Mouse (Mus musculus) frontal cortex, postnatal 14 days (tissue): ENCODE results near the gene Chaf1a.
"Not testable (repeated sequence)": the region's sequence is repeated elsewhere in the genome, so short reads cannot be mapped to it uniquely, and the experiment has no call there.

ENCODE experiments used
- DNase-seq, 2 experiments: peaks; one replicate each; pipeline ENCODE4 v3.0.0; 2022; ENCODE audit warnings: low spot score in 2 of 2

The Chaf1a gene

DNA sequence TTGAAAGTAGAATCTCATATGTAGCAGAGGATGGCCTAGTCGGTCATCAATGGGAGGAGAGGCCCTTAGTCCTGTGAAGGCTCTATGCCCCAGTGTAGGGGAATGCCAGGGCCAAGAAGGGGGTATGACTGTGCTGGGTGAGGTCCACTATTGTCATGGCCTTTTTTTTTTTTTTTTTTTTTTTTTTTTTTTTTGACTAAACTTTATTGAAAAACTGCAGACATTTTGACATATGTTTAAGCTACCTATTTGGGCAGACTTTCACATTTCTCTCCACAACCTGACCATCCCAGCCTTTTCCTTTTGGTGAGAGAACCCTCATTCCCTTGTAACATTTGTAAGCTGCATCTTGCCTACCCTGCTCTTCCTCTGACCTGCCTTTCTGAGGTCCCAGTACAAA is 52.1 kb downstream of the Chaf1a start:
- no peak for DNase-seq

DNA sequence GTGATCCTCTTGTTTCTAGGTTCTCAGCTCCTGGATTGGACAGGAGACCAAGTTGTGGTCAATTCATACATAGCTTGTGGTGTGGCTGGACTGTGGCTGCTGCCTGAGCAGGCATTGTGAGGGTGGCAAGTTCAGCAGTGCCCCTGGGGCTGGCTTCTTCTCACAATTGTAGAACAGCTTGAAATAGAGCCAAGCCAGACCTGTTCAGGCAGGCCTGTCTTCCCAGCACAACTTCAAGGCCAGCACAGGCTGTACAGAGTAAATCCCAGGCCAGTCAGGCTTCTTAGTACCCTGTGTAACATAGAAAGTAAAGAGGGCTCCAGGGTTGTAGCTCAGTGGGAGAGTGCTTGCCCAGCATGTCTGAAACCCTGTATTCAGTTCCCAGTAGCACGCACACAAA is 52.6 kb downstream of the Chaf1a start:
- DNase-seq, result no peak

DNA sequence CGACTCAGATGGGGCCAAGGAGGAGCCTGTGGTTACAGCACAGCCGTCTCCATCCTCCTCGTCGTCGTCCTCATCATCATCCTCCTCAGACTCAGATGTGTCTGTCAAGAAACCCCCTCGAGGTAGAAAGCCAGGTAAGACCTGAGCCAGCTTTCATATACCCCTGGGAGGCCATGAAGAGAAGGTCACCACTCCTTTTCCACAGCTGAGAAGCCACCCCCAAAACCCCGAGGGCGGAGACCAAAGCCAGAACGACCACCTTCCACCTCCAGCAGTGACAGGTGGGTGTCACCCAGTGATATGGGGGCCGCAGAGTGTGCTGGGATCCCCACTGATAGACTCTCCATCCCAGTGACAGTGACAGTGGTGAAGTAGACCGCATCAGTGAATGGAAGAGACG is 56.6 kb downstream of the Chaf1a start:
- no peak for DNase-seq

DNA sequence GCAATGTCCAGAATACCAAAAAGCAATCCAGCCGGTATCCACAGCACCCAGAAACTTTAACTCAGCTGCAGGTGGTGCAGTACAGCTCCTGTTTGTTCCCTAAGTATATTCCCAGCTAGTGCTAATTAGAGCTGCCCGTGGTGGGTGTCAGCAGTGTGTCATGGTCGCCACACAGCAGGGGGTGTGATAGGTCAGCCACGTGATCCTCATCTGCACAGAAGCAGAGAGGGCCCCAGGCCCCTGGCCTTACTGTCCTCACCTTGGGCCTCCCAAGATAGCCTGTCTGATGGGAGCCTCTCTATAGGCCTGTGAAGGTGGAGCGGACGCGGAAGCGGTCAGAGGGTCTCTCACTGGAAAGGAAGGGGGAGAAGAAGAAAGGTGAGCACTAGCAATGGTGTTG is 57.9 kb downstream of the Chaf1a start:
- no peak for DNase-seq

DNA sequence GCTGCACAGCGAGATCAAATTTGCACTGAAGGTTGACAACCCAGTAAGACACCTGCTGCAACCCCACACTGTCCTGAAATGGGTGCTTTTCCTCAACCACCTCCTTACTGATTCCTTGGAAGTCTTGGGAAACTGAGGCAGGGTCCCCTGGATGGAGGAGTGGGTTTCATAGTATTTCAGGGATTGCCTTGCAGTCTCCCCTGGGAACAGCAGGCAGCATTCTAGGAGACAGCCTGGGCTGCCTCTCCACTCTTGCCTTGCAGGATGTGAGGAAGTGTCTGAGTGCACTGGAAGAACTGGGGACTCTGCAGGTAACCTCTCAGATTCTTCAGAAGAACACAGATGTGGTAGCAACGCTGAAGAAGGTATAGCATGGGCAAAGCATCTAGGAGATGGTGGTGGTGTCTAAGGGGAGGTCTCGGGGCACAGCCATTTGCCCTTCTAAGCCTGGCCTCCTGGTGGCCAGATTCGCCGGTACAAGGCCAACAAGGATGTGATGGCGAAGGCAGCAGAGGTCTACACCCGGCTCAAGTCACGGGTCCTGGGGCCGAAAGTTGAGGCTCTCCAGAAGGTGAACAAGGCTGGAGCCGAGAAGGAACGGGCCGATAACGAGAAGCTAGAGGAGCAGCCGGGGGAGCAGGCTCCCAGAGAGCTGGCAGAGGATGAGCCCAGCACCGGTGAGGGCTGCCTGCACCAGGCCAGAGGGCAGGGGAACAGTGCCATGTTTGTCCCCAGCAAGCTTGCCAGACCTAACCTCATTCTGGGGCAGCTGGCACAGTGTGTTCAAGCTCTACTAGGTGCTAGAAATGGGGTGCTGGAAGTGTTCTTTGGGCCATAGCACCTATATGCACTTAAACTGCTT is 58.7 kb downstream of the Chaf1a start:
- no peak for DNase-seq

DNA sequence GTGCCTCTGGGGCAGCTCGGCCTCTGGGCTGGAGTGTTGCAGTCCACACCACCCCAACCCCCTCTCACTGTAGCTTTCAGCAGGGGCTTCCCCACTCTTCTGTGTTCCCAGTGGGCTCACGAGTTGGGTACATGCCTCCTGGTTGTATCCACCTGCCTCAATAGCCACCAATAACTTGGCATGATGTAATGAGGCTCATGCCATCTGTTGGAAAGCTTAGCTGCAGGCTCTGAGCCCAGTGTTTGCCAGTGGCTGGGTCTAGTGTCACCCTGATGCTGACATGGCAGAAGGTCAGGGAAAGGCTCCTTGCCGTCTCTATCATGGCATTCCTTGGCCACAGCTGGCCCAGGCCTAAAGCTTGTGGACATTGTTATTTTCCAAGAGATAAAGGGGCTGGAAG is 60.6 kb downstream of the Chaf1a start:
- DNase-seq, result no peak

DNA sequence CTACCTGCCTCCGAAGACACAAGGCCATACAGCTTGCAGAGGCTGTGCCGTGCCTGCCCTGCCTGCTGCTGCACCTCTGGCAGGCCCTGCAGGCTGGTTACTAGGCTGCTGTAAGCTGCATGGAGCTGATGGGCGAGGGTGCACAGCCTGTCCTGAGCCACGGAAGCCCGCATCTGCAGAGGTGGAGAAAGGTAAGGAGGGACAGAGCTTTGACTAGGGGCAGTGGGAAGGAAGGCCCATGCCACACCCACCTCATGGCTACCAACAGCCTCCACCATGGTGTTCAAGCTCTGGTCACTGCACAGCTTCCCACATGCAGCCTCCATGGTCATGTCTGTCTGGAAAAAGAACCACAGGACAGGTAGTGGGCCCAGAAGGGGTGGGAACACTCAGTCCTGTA is 61.9 kb downstream of the Chaf1a start:
- DNase-seq, result no peak

DNA sequence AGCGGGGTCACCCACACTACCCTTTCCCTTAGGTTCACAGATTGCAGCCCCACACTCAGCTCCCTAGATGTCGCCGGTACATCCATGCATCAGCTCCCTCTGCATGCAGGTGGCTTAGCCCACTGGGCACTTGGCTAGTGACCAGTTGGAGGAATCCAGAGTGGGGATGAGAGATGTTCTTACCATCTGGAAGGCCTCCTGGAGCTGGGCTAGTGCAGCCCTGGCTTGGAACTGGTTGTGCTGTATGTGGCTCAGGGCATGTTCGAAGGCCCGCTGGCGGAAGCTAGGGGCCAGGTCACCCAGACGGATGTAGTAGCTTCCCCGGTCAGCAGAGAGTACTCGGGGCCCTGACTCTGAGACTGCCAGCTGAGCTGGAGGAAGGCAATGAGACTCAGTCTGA is 62.7 kb downstream of the Chaf1a start:
- DNase-seq, result no peak

DNA sequence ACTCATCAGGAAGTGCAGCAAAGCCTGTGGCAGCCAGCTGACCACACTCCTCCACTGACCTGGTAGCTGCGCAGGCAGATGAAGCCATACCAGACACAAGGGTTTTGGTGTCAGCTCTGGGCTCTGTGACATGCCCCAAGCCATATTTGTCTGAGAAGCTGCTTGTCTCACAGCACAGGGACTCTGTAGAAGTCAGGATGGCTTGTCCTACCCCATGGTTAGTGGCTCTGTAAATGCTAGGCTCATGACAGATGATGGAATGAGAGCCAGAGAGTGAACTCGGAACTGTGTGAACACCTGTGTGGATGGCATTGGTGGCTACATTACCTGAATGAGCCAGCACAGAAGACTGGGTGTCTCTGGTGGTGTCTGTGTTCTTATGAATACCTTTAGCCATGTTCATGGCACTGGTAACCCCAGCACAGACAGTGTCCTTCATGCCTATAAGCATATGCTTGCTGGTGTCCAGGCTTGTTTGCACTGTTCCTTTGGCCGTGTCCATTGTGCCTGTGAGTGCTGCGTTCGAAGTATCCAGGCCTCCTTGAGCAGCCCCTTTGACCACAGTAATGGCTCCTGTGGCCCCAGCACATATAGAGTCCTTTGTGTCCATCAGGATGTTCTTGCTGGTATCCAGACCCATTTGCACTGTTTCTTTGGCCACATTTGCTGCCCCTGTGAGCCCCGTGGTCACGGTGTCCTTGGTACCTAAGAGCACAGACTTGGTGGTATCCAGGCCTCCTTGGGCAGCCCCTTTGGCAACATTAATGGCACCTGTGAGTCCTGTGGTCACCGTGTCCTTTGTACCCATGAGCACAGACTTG is 63.4 kb downstream of the Chaf1a start:
- no peak for DNase-seq

DNA sequence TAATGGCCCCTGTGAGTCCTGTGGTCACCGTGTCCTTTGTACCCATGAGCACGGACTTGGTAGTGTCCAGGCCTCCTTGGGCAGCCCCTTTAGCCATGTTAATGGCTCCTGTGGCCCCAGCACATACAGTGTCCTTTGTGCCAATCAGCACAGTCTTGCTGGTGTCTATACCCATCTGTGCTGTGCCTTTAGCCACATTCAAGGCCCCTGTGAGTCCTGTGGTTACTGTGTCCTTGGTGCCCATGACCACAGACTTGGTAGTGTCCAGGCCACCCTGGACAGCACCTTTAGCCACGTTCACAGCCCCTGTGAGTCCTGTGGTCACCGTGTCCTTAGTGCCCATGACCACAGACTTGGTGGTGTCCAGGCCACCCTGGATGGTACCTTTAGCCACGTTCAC is 64.6 kb downstream of the Chaf1a start:
- DNase-seq, result not testable (repeated sequence)

DNA sequence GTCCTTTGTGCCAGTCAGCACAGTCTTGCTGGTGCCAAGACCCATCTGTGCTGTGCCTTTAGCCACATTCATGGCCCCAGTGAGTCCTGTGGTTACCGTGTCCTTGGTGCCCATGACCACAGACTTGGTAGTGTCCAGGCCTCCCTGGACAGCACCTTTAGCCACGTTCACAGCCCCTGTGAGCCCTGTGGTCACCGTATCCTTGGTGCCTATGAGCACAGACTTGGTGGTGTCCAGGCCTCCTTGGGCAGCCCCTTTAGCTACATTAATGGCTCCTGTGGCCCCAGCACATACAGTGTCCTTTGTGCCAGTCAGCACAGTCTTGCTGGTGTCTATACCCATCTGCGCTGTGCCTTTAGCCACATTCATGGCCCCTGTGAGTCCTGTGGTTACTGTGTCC is 66.2 kb downstream of the Chaf1a start:
- not testable (repeated sequence) for DNase-seq

DNA sequence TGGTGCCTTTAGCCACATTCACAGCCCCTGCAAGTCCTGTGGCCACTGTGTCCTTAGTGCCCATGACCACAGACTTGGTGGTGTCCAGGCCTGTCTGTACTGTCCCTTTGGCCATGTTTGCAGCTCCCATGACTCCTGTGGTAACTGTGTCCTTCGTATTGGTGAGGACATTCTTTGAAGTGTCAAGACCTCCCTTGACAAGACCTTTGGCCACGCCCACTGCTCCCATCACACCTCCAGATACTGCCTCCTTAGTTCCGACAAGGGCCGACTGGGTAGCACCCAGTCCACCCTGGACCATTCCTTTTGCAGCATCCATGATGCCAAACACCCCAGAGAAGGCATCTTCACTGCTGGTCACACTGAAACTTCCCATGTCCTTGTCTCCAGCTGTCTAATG is 66.7 kb downstream of the Chaf1a start:
- DNase-seq, result no peak

DNA sequence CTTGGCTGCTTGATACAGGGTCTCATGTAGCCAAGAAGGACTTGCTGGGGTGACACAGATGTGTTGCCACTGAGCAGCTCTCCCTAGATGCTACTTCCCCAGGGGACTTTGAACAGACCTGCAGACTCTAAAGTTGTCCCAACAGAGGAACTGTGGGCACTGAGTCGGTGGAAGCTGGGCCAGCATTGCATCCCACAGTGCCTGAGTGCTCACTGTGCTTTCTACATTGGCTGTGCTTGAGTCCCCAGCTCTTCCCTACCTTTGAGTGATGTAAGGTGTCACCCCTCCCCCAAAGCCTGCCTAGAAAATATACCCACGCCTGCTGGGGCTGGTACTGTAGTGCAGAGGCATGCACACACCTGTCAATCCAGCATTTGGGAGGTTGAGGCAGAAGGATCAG is 67.5 kb downstream of the Chaf1a start:
- DNase-seq, result no peak

DNA sequence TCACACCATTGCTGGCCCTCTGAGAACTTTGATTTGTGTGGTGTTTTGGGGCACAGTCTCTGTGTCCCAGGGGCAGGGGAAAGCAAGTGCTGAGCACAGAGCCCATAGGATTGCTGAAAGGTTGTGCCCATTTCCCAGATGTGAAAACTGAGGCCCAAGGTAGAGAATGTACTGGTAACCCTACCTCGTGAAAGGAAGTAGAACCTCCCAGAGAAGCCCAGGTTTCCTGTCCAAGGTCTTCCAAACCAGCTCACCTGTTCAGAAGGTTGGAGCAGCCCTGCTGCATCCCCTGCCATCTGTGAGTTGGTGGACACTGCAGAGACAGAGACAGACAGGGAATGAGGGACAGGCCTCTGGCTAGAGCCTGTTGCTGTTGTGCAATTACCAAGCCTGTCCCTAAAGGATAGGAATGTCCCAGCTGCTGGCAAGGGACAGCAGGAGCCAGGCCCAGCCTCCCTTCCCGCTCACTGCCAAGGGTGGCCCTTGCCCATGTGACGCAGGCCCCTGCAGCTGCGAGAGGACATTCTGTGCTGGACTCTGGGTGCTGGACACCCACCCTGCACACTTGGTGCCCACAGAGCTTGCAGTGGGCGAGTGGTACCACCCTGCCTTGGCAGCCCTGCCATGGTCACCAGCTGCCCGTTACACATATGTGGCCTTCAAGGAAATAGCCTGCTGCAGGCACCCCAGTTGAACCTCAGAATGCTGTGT is 68.2 kb downstream of the Chaf1a start:
- no peak for DNase-seq

DNA sequence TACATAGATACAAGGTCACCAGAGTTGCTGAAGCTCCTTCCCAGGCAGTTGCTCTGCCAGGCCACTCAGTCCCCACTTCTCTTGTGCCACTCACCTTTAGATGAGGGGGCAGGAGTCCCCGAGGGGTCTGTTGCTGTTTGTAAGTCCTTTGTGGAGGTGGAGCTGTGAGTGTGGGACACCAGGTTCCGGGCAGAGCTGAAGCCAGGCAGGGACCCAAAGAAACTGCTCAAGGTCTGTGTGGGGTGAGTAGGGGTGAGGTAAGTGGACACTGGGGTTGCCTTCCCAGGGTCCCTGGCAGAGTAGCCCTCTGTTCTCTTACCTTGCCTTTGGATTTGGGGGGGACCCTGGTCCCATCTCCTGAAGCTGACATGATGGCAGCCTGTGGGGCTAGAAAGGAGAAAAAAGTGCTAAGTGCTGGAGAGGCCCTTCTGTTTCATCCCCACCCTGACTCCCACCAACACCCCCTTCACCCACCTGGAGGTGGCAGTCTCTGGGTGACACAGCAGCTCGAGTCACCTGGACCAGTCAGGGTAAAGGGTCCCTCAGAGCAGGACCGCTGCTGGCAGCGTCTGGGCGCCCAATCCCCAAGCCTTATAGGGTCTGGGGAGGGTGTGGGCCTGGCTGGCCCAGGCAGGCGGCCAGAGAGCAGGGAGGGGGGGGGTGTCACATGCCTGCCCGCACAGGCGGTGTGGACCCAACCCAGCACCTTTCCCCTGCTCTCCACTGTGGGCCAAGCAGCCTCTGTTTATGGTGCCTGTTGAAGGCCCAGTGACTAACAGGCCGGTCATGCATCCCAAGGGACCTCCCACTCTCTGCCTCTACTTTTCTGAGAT is 69.2 kb downstream of the Chaf1a start, which contains the start of gene Plin4:
Gene Plin4, minus strand, starts transcription at position 585 of the 833 bp plus-strand sequence.
- DNase-seq, result no peak

DNA sequence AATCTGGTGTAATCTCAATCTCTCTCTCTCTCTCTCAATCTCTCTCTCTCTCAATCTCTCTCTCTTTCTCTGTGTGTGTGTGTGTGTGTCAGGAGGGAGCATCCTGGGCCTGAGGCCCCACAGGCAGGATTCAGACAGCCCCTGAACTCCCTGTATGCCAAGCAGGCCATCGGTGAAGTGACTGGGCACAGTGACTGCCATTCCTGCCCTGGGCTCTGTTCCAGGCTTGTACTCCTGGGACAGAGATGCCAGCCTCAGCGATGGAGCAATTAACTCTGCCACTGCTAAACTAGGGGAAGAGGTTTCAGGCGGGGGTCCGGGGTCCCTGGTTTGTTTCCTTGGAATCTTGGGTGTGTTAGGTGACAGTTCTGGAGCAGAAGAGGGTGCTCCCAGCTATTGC is 70.3 kb downstream of the Chaf1a start:
- no peak for DNase-seq

DNA sequence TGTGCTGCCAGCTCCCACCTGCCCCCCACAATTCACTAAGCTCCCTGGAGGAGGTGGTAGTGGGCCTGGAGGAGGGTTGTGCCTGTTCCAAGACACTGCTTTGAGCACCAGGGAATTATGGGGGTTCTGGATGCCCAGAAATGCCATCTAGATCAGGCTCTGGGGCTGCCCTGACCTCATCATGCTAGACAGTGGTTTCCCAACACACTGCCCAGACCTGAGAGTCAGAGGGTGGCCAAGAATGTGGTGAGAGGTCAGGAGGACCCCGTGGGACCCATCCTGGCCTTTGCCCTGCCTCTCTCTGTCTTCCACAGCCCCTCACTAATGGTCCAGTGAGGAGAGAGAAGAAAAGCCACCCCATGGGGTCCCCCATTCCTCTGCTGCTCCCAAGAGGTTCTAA is 70.8 kb downstream of the Chaf1a start:
- no peak for DNase-seq

DNA sequence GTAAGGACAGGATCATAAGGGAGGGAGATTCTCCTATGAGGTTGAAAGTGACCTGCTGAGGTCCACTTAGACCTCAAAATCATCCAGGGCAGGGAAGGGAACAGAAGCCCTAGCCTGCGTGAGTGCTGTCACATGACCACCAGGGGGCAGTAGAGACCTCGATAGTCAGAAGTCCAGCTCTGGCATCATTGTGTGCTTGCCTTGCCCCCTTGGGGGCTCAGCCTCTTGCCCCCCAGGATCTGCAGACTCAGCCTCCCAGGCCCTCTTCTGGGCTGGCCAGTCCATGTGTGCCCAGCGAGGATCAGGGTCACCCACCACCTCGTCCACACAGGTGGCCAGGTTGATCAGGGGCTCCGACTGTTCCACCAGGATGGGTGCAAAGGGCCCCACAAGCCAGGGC is 71.6 kb downstream of the Chaf1a start:
- no peak for DNase-seq

DNA sequence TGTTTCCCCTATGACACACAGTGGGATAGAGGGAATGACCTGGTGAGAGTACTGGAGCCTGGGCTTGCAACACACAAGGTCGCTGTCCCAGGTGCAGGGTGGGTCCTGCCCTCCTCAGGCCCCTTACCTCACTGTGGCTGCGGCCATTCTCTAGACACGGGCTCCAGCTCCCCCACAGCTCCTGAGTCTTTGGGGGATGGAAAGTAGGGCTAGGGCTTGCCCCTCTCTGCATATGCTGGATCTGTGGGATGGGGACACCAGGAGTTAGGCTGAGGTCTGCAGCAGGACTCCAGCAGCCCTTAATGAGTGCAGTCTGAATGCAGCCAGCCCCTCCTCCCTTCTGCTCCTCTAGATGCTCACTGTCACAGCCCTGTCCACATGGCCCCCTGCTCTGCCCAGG is 72.5 kb downstream of the Chaf1a start:
- no peak for DNase-seq

DNA sequence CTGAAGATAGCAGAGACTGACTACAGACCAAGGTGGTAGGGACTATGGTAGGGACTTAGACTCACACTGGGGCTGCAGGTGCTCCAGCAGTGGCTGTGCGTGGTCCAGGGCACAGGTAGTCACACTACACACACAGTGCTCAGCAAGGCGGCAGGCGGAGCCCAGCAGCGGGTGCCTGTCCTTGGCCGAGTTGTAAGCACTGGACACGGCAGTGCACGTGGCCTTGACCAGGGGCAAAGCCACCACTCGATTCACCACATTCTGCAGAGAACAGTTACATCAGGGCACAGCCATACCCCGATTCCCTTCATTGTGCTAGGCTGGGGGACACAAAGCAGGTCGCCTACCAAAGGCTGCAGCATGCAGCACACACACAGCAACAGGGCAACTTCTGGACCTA is 76.0 kb downstream of the Chaf1a start:
- no peak for DNase-seq

DNA sequence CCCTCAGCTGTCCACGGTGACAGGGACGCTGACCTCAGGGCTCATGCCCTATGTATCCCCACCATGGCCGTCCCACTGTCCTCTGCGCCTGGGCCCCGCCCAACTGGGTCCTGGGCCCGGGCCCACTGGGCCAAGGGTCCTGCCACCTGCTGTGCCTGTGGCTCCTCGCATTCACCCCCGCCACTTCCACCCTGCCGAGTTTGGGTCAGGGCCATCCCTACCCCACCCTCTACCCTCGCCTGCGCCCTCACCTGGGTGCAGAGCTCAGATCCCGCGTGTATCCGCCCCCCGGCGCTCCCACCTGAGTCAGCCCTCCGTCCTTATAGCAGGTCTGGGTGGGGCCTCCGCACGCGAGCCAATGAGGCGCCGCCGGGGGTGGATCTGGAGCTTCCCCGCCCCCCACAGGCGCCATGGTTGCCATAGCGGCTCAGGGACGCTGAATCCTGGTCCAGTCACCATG is 77.0 kb downstream of the Chaf1a start, which contains the start of gene Plin5:
Gene Plin5, minus strand, starts transcription at position 346 of the 460 bp plus-strand sequence.
- no peak for DNase-seq
